Mouse (Mus musculus) brain, embryonic 18.5 days (tissue): ENCODE data around the gene Cacnb3.

Source experiments
- DNase-seq: peaks from one replicate; pipeline ENCODE4 v3.0.0-alpha.2; 2012; ENCODE audit warnings: low read depth, low spot score

Cacnb3 gene

GRCm38 (mm10) chr15:98609331-98610130 lies 21.1 kb upstream of the Cacnb3 start, which contains the start of gene Adcy6:
Gene Adcy6 (minus strand): TSS chr15:98610076.
- peak; percentile 68 for DNase-seq

GRCm38 (mm10) chr15:98610131-98610633 lies 20.5 kb upstream of the Cacnb3 start:
- DNase-seq = no peak

GRCm38 (mm10) chr15:98612229-98612628 lies 18.4 kb upstream of the Cacnb3 start:
- no peak for DNase-seq

- no peak for DNase-seq
Observed at GRCm38 (mm10) chr15:98614551-98614950, 16.1 kb upstream of the Cacnb3 start.

- no peak for DNase-seq
Observed at GRCm38 (mm10) chr15:98614971-98615370, 15.7 kb upstream of the Cacnb3 start.

GRCm38 (mm10) chr15:98615751-98616150 lies 14.9 kb upstream of the Cacnb3 start:
- no peak for DNase-seq

- DNase-seq = no peak
Observed at GRCm38 (mm10) chr15:98616362-98617175, 14.1 kb upstream of the Cacnb3 start.

- DNase-seq = no peak
Observed at GRCm38 (mm10) chr15:98617176-98617537, 13.5 kb upstream of the Cacnb3 start.

GRCm38 (mm10) chr15:98622199-98622598 lies 8.4 kb upstream of the Cacnb3 start:
- DNase-seq = no peak

- DNase-seq = no peak
Observed at GRCm38 (mm10) chr15:98622721-98623120, 7.9 kb upstream of the Cacnb3 start.

- DNase-seq = no peak
Observed at GRCm38 (mm10) chr15:98623361-98623821, 7.2 kb upstream of the Cacnb3 start.

- no peak for DNase-seq
Observed at GRCm38 (mm10) chr15:98626078-98626477, 4.6 kb upstream of the Cacnb3 start.

- DNase-seq = no peak
Observed at GRCm38 (mm10) chr15:98626487-98627212, 4.0 kb upstream of the Cacnb3 start.

GRCm38 (mm10) chr15:98628589-98629254 lies 1.9 kb upstream of the Cacnb3 start:
- no peak for DNase-seq

- no peak for DNase-seq
Observed at GRCm38 (mm10) chr15:98629464-98629863, 1.2 kb upstream of the Cacnb3 start.

- no peak for DNase-seq
Observed at GRCm38 (mm10) chr15:98631493-98631892, 853 bp downstream of the Cacnb3 start.

GRCm38 (mm10) chr15:98632107-98632744 lies 1.6 kb downstream of the Cacnb3 start:
- DNase-seq = no peak

GRCm38 (mm10) chr15:98632921-98633320 lies 2.3 kb downstream of the Cacnb3 start:
- DNase-seq = no peak

GRCm38 (mm10) chr15:98633822-98634470 lies 3.3 kb downstream of the Cacnb3 start:
- no peak for DNase-seq

GRCm38 (mm10) chr15:98634541-98635081 lies 4.0 kb downstream of the Cacnb3 start:
- peak; percentile 67 for DNase-seq
